Mouse (Mus musculus): Measurements from ENCODE around the gene Itga8.

Itga8 gene

DNA sequence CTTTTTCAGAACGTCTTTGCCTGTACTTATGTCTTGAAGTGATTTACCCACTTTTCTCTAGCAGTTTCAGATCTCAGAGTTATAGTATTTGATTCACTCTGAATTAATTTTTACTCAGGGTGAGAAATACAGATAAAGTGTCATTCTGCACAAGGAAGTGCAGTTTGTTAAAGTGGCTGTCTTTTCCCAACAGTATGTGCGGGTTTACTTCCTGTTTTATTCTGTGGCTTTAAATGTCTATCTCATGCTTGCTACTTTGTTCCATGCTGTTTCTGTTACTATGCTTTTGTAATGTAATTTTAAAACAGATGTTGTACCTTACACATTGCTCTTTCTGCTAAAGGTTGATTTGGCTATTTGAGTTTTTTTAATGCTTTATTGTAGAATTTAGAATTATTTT is 216.2 kb downstream of the Itga8 start:
- DNase-seq (ENCODE audit: low read depth, low spot score): no peak

- no peak for DNase-seq (ENCODE audit: low read depth, low spot score)
Measured at GRCm38 (mm10) chr2:12084341-12084740, 217.4 kb downstream of the Itga8 start.

GRCm38 (mm10) chr2:12077266-12077891 is 224.3 kb downstream of the Itga8 start:
- DNase-seq (ENCODE audit: low read depth, low spot score): no peak

- DNase-seq (ENCODE audit: low read depth, low spot score): no peak
Measured at GRCm38 (mm10) chr2:12065669-12066399, 235.9 kb downstream of the Itga8 start.

DNA sequence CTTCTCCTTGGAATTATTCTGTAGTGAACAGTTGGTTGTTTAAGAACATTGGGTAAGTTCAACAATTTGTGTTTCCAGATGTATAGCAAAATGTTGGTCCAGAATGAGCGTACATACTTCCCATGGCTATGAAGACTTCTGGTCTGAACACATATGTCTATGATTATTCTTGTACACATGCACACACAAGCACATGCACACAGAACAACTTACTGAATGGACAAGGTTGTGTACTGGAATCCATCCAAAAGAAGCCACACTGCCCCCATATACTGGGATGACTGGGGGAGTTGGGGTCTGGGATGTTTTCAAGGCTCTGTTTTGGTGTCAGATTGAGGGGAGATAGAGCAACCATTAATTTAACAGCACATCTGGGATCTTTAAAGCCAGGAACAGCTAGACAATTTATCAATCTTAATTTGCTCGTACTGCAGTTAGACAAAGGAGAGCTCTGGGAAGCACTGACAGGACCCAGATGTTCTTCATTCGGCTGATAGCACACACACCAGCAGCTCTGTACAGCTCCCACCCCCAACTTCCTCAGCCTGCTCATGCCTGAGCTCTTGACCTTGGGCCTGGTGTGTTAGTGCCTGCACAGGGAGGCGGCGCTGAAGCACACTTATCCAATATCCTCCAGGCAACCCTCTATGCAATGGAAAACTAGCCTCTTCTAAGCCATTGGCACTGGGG is 241.5 kb downstream of the Itga8 start:
- DNase-seq (ENCODE audit: low read depth, low spot score): no peak

Data from telencephalon, adult 2 months (tissue).